Mouse (Mus musculus): ENCODE measurements around the gene Ppm1h. TPM values are rescaled to one million over a fixed set of nuclear protein-coding genes. Genes with fewer than 3 reads are reported as not detected.
A peak's percentile ranks its signal among the peaks of the same experiment; 100 is the strongest.
"Not testable (repeated sequence)": the region's sequence is repeated elsewhere in the genome, so short reads cannot be mapped to it uniquely, and the experiment has no call there.

The Ppm1h gene
- polyA plus RNA-seq, 1 experiment = 34.2 TPM

DNA sequence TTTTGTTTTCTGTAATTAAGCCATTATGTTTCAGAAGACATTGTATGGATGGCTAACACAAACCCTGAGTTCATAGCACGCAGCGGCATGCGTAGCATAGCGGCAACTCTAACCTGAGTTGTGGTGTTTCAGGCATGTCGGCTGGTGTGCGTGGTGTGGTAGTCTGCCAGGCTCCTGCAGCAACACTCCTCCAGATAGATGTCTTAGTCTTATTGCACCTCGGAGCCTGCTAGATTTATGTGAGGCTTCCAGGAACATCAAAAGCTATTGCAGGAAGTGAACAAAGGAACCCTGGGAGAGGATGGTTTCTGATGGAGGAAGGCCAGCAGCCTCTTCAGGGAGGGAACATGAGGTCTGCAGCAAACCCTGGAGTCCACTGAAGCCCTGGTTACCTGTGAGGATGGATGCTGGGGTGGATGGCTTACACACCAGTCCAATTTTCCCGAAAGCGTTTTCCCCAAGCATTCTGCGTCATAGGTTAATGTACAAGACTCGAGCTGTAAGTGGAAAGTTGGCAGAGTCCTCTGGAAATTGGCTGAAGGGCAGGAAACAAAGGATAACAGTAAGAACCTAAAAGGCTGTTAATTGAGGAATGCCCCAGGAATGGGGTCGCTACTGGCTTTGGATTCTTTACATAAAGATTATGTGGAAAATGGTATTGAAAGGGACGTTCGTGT, 239.2 kb downstream of the Ppm1h start:
- Histone ChIP-seq H3K4me1 (ENCODE audit: control insufficient read depth, insufficient read depth, low read length) (peaks cover 6% of the 10 kb centered on the region), H3K27ac (ENCODE audit: insufficient read depth, low read length) (no peak overlapping the region), H3K4me3 (ENCODE audit: insufficient read depth, low read length) (no peak overlapping the region)
- TF ChIP-seq POLR2A (IDR thresholded peaks at IDR 0.05; ENCODE audit: extremely low read depth, insufficient read depth, low read length) (no peak), CTCF (IDR thresholded peaks at IDR 0.05; ENCODE audit: extremely low read depth, insufficient read depth, low read length) (no peak)

DNA sequence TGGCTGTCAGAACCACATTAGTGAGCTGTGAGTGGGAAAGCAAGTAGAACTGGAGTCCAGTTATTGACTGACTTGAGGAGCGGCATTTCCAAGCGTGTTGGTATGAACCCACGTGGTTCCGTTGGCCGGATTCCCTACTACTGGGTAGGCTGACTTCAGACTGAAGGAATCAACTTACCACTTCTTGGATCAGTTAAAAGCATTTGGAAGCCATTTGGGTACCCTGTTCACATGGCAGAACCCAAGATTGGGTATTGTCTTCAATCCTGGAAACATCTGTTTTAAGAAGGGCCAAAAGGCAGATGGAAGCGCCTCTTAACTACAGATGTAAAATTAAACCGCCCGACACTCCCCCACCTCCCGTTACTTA, 239.7 kb downstream of the Ppm1h start:
- Histone ChIP-seq H3K4me1 (ENCODE audit: control insufficient read depth, insufficient read depth, low read length) (peaks cover 6% of the 10 kb centered on the region), H3K27ac (ENCODE audit: insufficient read depth, low read length) (no peak overlapping the region), H3K4me3 (ENCODE audit: insufficient read depth, low read length) (no peak overlapping the region)
- no peak for TF ChIP-seq POLR2A (IDR thresholded peaks at IDR 0.05; ENCODE audit: extremely low read depth, insufficient read depth, low read length)
- no peak for TF ChIP-seq CTCF (IDR thresholded peaks at IDR 0.05; ENCODE audit: extremely low read depth, insufficient read depth, low read length)

GRCm38 (mm10) chr10:122918754-122919153, 240.2 kb downstream of the Ppm1h start:
- TF ChIP-seq CTCF (IDR thresholded peaks at IDR 0.05; ENCODE audit: extremely low read depth, insufficient read depth, low read length) = no peak
- no peak for TF ChIP-seq POLR2A (IDR thresholded peaks at IDR 0.05; ENCODE audit: extremely low read depth, insufficient read depth, low read length)
- Histone ChIP-seq H3K4me3 (ENCODE audit: insufficient read depth, low read length) (no peak overlapping the region), H3K4me1 (ENCODE audit: control insufficient read depth, insufficient read depth, low read length) (peaks cover 4% of the 10 kb centered on the region), H3K27ac (ENCODE audit: insufficient read depth, low read length) (no peak overlapping the region)

DNA sequence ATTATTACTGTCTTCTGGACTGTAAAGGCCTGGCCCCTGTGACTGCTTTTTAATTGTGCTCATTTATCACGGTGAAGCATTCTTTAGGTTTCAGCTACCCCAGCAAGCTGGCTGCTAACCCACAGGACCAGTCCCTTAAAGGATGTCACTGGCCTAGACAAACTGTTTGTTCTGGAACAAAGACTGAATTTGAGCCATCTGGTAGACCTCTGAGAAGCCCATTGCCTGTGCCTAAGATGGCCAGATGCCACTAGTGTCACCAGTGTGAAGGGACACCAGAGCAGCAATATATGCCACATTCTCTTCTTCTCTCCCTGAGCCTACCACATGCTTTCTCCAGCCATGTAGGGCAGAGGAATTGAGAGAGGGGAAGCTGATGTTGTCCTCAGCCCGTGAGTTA, 240.9 kb downstream of the Ppm1h start:
- H3K4me1 ChIP-seq (ENCODE audit: control insufficient read depth, insufficient read depth, low read length) = peaks cover 4% of the 10 kb centered on the region
- no peak overlapping the region for H3K4me3 ChIP-seq (ENCODE audit: insufficient read depth, low read length)
- TF ChIP-seq POLR2A (IDR thresholded peaks at IDR 0.05; ENCODE audit: extremely low read depth, insufficient read depth, low read length) (no peak), CTCF (IDR thresholded peaks at IDR 0.05; ENCODE audit: extremely low read depth, insufficient read depth, low read length) (no peak)
- no peak overlapping the region for H3K27ac ChIP-seq (ENCODE audit: insufficient read depth, low read length)

GRCm38 (mm10) chr10:122920218-122920795, 241.7 kb downstream of the Ppm1h start:
- peaks cover 4% of the 10 kb centered on the region for H3K4me1 ChIP-seq (ENCODE audit: control insufficient read depth, insufficient read depth, low read length)
- H3K27ac ChIP-seq (ENCODE audit: insufficient read depth, low read length) = no peak overlapping the region
- no peak overlapping the region for H3K4me3 ChIP-seq (ENCODE audit: insufficient read depth, low read length)
- no peak for TF ChIP-seq POLR2A (IDR thresholded peaks at IDR 0.05; ENCODE audit: extremely low read depth, insufficient read depth, low read length)
- TF ChIP-seq CTCF (IDR thresholded peaks at IDR 0.05; ENCODE audit: extremely low read depth, insufficient read depth, low read length) = no peak

DNA sequence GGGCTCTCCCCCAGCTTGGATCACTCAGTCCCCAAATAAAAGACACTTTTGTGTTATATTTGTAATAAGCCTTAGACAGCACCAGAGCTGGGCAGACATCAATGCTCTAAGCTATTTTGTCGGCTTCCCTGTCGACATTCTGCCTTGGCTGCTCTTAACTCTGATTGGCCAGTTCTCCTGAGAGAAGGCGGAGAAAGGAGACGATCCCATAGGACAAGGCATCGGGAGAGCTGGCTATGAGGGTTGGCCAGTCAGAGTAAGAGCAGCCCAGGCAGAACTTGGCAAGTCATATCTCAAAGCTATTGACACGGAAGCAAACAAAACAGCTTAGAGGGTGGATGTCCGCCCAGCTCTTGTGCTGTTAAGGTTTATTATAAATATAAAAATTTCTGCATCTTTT, 243.7 kb downstream of the Ppm1h start:
- no peak overlapping the region for H3K4me3 ChIP-seq (ENCODE audit: insufficient read depth, low read length)
- no peak overlapping the region for H3K27ac ChIP-seq (ENCODE audit: insufficient read depth, low read length)
- TF ChIP-seq CTCF (IDR thresholded peaks at IDR 0.05; ENCODE audit: extremely low read depth, insufficient read depth, low read length) = no peak
- no peak for TF ChIP-seq POLR2A (IDR thresholded peaks at IDR 0.05; ENCODE audit: extremely low read depth, insufficient read depth, low read length)
- peaks cover 4% of the 10 kb centered on the region for H3K4me1 ChIP-seq (ENCODE audit: control insufficient read depth, insufficient read depth, low read length)

- not testable (repeated sequence) for H3K4me3 ChIP-seq (ENCODE audit: insufficient read depth, low read length); H3K4me1 ChIP-seq (ENCODE audit: control insufficient read depth, insufficient read depth, low read length); H3K27ac ChIP-seq (ENCODE audit: insufficient read depth, low read length)
Measured at GRCm38 (mm10) chr10:122924571-122924970, 246.0 kb downstream of the Ppm1h start.

GRCm38 (mm10) chr10:122926275-122926674, 247.7 kb downstream of the Ppm1h start:
- no peak for TF ChIP-seq CTCF (IDR thresholded peaks at IDR 0.05; ENCODE audit: extremely low read depth, insufficient read depth, low read length)
- Histone ChIP-seq H3K4me3 (ENCODE audit: insufficient read depth, low read length) (no peak overlapping the region), H3K27ac (ENCODE audit: insufficient read depth, low read length) (no peak overlapping the region), H3K4me1 (ENCODE audit: control insufficient read depth, insufficient read depth, low read length) (peaks cover 3% of the 10 kb centered on the region)

GRCm38 (mm10) chr10:122930520-122930919, 252.0 kb downstream of the Ppm1h start:
- no peak overlapping the region for H3K27ac ChIP-seq (ENCODE audit: insufficient read depth, low read length)

DNA sequence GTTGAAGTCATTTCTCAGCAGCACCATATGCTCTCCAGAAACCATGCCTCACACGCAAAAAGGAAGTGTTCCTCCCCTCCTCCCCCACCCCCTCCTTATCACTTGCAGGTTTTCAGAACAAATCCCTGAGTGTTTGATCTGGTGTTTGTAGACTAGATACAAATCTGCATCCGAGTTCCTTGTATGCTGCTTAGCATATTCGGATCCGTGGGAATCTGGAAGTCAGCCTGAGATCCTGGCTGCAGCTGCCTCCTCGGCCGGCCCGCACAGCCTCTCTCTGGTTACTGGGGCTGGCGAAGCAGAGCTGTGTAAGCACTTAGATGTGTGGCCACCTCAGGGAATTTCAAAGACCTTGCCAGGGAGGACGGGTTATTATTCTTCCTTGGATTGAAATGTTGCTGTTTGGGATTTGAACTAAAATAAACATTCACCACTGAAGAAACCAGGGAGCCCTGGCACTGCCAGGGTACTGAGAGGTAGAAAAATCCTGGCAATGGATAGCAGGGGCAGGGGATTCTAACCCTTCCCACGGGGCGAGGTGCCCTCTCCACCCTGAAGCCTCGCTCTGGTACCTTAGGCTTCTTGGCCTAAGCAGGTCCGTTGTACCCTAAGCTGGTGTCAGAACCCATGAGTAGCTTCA, 252.8 kb downstream of the Ppm1h start:
- peak overlapping the region; percentile 45; the same call in 1 of the 2 replicates for H3K27ac ChIP-seq (ENCODE audit: insufficient read depth, low read length)

More at GRCm38 (mm10) chr10:122930520-122930919, 252.0 kb downstream of the Ppm1h start:
- Histone ChIP-seq H3K4me3 (ENCODE audit: insufficient read depth, low read length) (no peak overlapping the region), H3K4me1 (ENCODE audit: control insufficient read depth, insufficient read depth, low read length) (peaks cover 11% of the 10 kb centered on the region)
- TF ChIP-seq POLR2A (IDR thresholded peaks at IDR 0.05; ENCODE audit: extremely low read depth, insufficient read depth, low read length) = no peak
- TF ChIP-seq CTCF (IDR thresholded peaks at IDR 0.05; ENCODE audit: extremely low read depth, insufficient read depth, low read length) = no peak

More for the DNA sequence above, 252.8 kb downstream of the Ppm1h start:
- Histone ChIP-seq H3K4me1 (ENCODE audit: control insufficient read depth, insufficient read depth, low read length) (peaks cover 11% of the 10 kb centered on the region), H3K4me3 (ENCODE audit: insufficient read depth, low read length) (no peak overlapping the region)
- TF ChIP-seq POLR2A (IDR thresholded peaks at IDR 0.05; ENCODE audit: extremely low read depth, insufficient read depth, low read length) = no peak

Data from cortical plate, adult 2 months (tissue).